Mouse (Mus musculus) embryo, embryonic 11 days (tissue): ENCODE measurements at regions not wholly inside any gene's neighbourhood (a gene's known extent, or its start where the extent isn't known, plus 50 kb on each side); places are given as distances from the start of the nearest gene placed in this dataset.

ENCODE experiments used
- DNase-seq: peaks from one replicate; pipeline ENCODE4 v3.0.0-alpha.2; 2015

DNA sequence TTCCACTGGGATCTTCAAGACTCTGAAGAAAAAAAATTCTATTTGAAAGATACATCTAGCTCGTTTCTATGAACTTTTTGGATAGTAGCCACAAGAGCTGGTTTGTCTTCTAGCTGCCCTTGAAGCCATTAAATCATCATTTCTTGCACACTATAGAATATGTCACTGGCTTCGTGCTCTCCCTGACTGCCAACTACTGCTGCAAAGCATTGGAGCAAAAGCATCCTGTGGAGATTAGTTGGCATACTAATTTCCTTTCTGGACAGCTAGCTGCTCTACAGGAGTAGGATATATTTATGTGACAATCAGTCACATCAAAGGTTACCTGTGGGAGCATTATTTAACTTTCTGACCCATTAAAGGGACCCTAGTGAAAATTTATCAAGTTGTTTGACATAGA lies 243.1 kb downstream of the Pdgfc start:
- no peak for DNase-seq

GRCm38 (mm10) chr3:81289762-81290161 lies 253.5 kb downstream of the Pdgfc start:
- DNase-seq: no peak

DNA sequence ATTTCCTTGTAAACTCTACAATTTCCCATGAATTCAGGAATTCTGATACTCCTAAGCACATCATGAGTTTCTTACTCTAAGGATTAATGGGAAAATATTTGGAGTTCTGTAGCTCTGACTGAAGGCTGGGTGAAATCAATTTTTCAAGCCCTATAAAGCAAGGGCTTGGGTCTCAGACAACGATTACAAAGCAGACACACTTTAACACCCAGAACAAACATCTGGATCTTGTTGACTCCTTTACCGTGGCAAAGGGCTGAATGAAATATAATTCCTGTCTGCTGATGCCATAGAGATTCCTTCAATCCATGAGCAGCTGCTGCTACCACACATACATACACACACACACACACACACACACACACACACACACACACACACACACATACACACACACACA lies 256.2 kb downstream of the Pdgfc start:
- DNase-seq: peak; percentile 63

- DNase-seq: peak; percentile 37
Measured at GRCm38 (mm10) chr3:81293186-81293819, 257.1 kb downstream of the Pdgfc start.

GRCm38 (mm10) chr3:81304017-81304791 lies 268.0 kb downstream of the Pdgfc start:
- DNase-seq: no peak

GRCm38 (mm10) chr3:81305412-81306165 lies 269.4 kb downstream of the Pdgfc start:
- no peak for DNase-seq

GRCm38 (mm10) chr3:81326866-81327265 lies 290.6 kb downstream of the Pdgfc start:
- no peak for DNase-seq

GRCm38 (mm10) chr3:81351739-81352138 lies 315.5 kb downstream of the Pdgfc start:
- DNase-seq: no peak

DNA sequence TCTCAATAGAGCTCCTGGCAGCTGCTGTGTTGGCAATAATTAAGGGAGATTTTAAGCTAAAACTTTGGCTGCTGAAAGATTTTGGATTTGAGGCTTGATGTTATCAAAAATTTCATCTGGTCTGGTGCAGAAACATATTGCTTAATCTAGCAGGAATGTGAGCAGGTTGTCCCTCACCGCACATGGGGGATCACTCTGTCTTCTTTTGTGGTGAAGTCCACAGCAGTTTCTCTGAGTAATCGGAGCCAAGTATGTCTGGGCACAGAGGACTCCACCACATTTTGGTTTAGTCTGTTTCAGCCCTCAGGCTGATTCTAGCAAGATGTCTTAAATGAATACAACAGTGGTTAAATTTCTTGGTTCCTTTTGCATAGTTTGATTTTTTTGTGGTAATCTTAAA lies 331.7 kb downstream of the Pdgfc start:
- DNase-seq: no peak

DNA sequence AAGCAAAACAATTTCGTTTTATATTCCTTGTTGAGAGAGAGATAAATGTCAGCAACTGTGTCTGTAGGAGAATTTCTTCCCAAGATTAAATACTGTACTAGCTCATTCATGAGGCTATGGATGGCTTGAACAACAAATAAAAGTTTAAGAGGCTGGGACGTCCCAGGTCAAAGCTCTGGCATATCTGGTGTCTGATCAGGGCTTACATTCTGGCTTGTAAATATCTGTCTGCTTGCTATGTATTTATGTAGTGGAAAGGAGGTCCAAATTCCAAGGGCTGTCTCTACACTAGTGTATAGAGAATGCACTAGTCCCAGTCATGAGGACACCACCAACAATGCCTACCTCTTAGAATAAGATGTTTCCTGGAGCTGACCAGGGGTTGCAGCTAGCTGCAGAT lies 332.4 kb downstream of the Pdgfc start:
- DNase-seq: no peak

- no peak for DNase-seq
Measured at GRCm38 (mm10) chr3:81369742-81370141, 333.5 kb downstream of the Pdgfc start.

DNA sequence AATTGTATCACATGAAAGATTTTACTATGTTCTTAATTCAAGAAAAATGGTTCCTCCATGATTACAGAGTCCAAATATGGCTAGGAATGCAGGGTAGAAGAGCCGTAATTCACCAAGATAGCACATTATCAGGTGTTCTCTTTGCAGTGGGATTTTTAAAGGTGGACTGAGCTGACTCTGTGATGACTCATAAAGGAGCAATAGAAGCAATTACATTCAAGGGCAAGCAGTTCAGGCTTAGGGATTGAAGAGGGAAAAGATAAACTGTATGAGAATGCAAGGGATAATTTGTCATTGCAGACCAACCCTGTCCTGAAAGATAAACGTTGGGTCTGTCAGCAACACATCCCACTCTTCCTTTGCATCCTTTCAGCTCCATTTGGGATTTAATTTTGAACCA lies 339.8 kb downstream of the Pdgfc start:
- DNase-seq: no peak

DNA sequence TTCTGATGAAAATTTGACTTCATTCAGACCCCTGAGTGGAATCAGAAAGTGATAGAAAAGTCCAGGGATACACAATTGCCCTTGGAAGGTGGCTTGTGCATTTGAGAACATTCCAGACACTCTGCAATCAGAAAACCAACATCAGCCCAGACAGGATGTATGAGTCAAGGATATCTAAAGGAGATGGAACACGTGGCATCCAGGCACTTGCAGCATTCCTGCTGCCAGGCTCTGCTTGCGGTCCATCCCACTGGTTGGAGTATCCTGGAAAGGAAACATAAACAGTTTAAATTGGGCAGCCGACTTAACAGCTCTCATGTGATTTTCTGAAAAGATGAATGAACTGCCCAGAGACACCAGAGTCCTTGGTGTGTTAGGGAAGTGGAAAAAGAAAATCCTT lies 341.2 kb downstream of the Pdgfc start:
- peak; percentile 49 for DNase-seq

DNA sequence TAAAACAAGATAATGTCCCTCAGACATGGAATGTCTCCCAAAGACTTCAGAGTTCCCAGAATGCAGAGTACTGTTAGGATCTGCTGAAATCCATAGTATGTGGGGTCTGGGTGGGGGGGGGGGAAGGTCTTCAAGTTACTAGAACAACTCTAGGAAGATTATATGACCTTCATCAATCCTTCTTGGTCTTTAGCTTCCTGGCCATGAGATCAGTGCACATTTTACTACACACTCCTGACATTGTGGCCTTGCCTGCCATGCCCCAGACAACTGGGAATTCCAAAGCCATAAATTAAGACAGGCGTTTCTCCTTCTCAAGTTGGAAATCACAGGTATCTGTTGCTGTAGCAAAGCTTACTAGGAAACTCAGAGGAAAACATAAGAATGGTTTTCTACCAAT lies 343.1 kb downstream of the Pdgfc start:
- DNase-seq: no peak

- peak; percentile 14 for DNase-seq
Measured at GRCm38 (mm10) chr3:81386931-81387330, 350.7 kb downstream of the Pdgfc start.

- peak; percentile 10 for DNase-seq
Measured at GRCm38 (mm10) chr3:81387634-81388033, 351.4 kb downstream of the Pdgfc start.

- DNase-seq: no peak
Measured at GRCm38 (mm10) chr3:81397212-81397611, 361.0 kb downstream of the Pdgfc start.

DNA sequence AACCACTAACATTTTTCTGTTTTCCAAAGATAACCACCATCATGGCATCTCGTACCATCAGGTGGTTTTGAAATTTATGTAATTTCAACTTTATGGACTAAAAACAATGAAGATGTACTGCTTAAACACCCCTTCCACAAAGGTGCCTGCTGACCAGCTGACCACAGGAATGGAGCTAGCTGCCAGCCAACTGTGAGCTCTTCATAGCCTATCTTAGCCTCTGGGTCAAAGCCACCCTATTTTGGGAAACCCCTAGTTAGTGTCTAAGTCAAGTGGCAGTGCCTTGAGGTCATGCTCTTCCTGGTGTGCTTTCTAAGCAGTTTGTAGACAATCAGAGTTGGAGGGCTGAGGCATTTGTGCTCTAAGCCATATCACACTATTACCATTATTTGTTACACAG lies 364.8 kb downstream of the Pdgfc start:
- DNase-seq: no peak

- no peak for DNase-seq
Measured at GRCm38 (mm10) chr3:81408914-81409313, 372.7 kb downstream of the Pdgfc start.

GRCm38 (mm10) chr3:81421875-81422274 lies 385.7 kb downstream of the Pdgfc start:
- DNase-seq: peak; percentile 4

- DNase-seq: no peak
Measured at GRCm38 (mm10) chr3:81426765-81427164, 390.5 kb downstream of the Pdgfc start.
